Mouse (Mus musculus) liver, embryonic 15.5 days (tissue): Measurements from ENCODE around the gene Hap1. TPM values are rescaled to one million over a fixed set of nuclear protein-coding genes. Genes with fewer than 3 reads are reported as not detected.

ENCODE experiments used
- ATAC-seq: fragments of 200-750 bp; cut with Nextera tagmentation; 2 replicates; pipeline ENCODE4 v1.8.0; 2017; ENCODE audit warnings: moderate number of reproducible peaks, mild to moderate bottlenecking, moderate library complexity; ENCODE audit not compliant: insufficient read depth
- H3K27ac ChIP-seq: fragments of 300-500 bp; sonication (generic); replicated peaks from 2 replicates; pipeline ENCODE4 v1.5.1; 2015; ENCODE audit warnings: mild to moderate bottlenecking, inconsistent platforms
- H3K27me3 ChIP-seq: fragments of 300-500 bp; sonication (generic); 2 replicates; pipeline ENCODE4 v1.6.1; 2015; ENCODE audit warnings: mild to moderate bottlenecking, inconsistent platforms
- H3K36me3 ChIP-seq: fragments of 300-500 bp; sonication (generic); replicated peaks from 2 replicates; pipeline ENCODE4 v1.6.1; 2015; ENCODE audit warnings: moderate library complexity, mild to moderate bottlenecking, inconsistent platforms
- H3K4me1 ChIP-seq: fragments of 300-500 bp; sonication (generic); replicated peaks from 2 replicates; pipeline ENCODE4 v1.6.1; 2015; ENCODE audit warnings: inconsistent platforms
- H3K4me2 ChIP-seq: fragments of 300-500 bp; sonication (generic); 2 replicates; pipeline ENCODE4 v1.6.1; 2015; ENCODE audit warnings: moderate library complexity, mild to moderate bottlenecking, inconsistent platforms
- H3K4me3 ChIP-seq: fragments of 300-500 bp; sonication (generic); replicated peaks from 2 replicates; pipeline ENCODE4 v1.5.1; 2015; ENCODE audit warnings: mild to moderate bottlenecking, inconsistent platforms
- H3K9ac ChIP-seq: fragments of 300-500 bp; sonication (generic); 2 replicates; pipeline ENCODE4 v1.6.1; 2015; ENCODE audit warnings: moderate library complexity, mild to moderate bottlenecking, inconsistent platforms
- H3K9me3 ChIP-seq: fragments of 300-500 bp; sonication (generic); replicated peaks from 2 replicates; pipeline ENCODE4 v1.6.1; 2016; ENCODE audit warnings: inconsistent platforms
- WGBS: fragments of 180-500 bp; shearing (Covaris S2); methylation state at CpG from one replicate; pipeline ENCODE4 v1.1.7; 2015; ENCODE audit warnings: mixed read lengths; ENCODE audit not compliant: insufficient replicate concordance; 5-methylcytosine and 5-hydroxymethylcytosine counted together
- polyA plus RNA-seq: library from polyadenylated mRNA; unstranded; fragments of >200 nt; fragmentation: Nextera tagmentation; extraction: Ambion mirVana; gene quantifications from 2 replicates; pipeline ENCODE4 v1.2.1, GENCODE M21; 2015

The Hap1 gene
- 0.33 and 0.45 TPM in 2 replicates for polyA plus RNA-seq

- peak within 1 kb of the TSS; percentile 77 for H3K4me2 ChIP-seq
- H3K4me1 ChIP-seq = peaks cover 16% of the 10 kb centered on the region
- no peak within 1 kb of the TSS for H3K9ac ChIP-seq
- H3K4me3 ChIP-seq = peak within 1 kb of the TSS; percentile 53
- no peaks in the 10 kb centered on the region for H3K9me3 ChIP-seq
- no peaks in the 10 kb centered on the region for H3K36me3 ChIP-seq
- WGBS = 2% methylated on average over 49 of the region's 49 CpGs
- H3K27me3 ChIP-seq = peaks cover 96% of the 10 kb centered on the region
- ATAC-seq = no peak
- no peak within 1 kb of the TSS for H3K27ac ChIP-seq
Observed at GRCm38 (mm10) chr11:100355972-100356818, at the start of gene Hap1. Hap1 (minus strand) TSS chr11:100356128.

- no peaks in the 10 kb centered on the region for H3K27me3 ChIP-seq
- H3K9ac ChIP-seq = no peak overlapping the region
- no peak overlapping the region for H3K4me2 ChIP-seq
- H3K27ac ChIP-seq = no peak overlapping the region
- H3K9me3 ChIP-seq = no peaks in the 10 kb centered on the region
- WGBS = 60% methylated on average over 3 of the region's 3 CpGs
- H3K4me3 ChIP-seq = no peak overlapping the region
- no peaks in the 10 kb centered on the region for H3K36me3 ChIP-seq
- ATAC-seq = no peak
- H3K4me1 ChIP-seq = peaks cover 14% of the 10 kb centered on the region
Observed at GRCm38 (mm10) chr11:100404456-100405074, 48.6 kb upstream of the Hap1 start.

DNA sequence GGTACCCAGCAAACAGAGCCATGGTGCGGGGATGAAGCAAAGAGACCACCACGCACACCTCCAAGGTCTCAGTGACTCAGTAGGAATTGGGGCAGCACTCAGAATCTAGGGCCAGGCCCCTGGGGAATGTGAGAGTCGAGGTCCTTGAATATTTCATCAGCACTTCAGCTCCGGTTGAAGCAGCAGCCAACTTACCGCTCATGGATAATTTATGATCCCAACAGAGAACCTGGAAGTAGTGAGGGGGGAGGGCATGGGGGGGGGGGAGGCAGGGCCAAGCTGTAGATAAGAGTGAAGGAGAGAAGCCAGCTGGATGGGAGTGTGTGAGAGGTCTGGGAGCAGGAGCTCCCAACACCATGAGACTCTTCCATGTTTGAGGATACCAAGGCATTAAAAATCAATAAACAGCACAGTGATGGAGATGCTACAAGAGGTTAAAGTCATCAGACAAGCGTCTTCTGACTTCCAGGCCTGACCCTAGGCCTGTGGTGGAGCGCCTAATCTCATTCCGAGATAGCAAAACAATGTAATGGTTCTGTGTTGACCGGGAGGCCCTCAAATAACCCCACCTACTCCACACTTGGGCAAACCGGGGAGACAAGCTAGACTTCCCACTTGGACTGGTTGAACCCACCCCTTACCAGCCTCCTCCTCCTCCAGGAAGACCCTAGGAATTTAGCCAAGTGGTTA is 47.7 kb upstream of the Hap1 start:
- no peak overlapping the region for H3K27ac ChIP-seq
- no peak overlapping the region for H3K4me3 ChIP-seq
- H3K36me3 ChIP-seq = no peaks in the 10 kb centered on the region
- no peaks in the 10 kb centered on the region for H3K27me3 ChIP-seq
- H3K9me3 ChIP-seq = no peaks in the 10 kb centered on the region
- no peak overlapping the region for H3K9ac ChIP-seq
- WGBS = 51% methylated on average over 10 of the region's 10 CpGs
- H3K4me1 ChIP-seq = peaks cover 14% of the 10 kb centered on the region
- ATAC-seq = no peak
- H3K4me2 ChIP-seq = no peak overlapping the region

- Histone ChIP-seq H3K9me3 (no peaks in the 10 kb centered on the region), H3K4me3 (no peak overlapping the region), H3K9ac (no peak overlapping the region), H3K27me3 (peaks cover 1% of the 10 kb centered on the region; the same call in 1 of the 2 replicates), H3K4me2 (no peak overlapping the region), H3K36me3 (no peaks in the 10 kb centered on the region), H3K27ac (no peak overlapping the region), H3K4me1 (peaks cover 18% of the 10 kb centered on the region)
- WGBS = 41% methylated on average over 2 of the region's 2 CpGs
- ATAC-seq = no peak
Observed at GRCm38 (mm10) chr11:100402682-100403081, 46.8 kb upstream of the Hap1 start.

DNA sequence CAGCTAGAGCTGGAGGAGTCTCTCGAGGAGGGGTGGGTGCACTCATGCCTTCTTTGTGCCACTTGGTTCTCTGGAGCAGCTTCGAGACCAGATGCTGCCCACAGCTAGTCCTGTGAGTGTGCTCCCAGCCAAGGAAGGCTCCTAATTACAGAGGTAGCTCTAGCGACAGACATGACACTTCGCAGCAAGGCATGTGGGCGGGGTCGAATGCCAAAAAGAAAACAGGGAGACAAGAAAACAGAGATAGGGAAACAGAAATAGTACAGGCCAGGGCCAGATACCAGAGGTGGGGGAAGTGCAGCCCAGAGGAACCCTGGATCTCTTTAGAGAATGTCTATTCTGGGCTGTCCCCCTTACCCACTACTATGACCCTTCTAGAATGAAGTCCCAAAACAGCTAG is 46.3 kb upstream of the Hap1 start:
- no peaks in the 10 kb centered on the region for H3K36me3 ChIP-seq
- H3K27ac ChIP-seq = no peak overlapping the region
- H3K4me3 ChIP-seq = no peak overlapping the region
- no peak for ATAC-seq
- no peaks in the 10 kb centered on the region for H3K9me3 ChIP-seq
- H3K9ac ChIP-seq = no peak overlapping the region
- H3K4me2 ChIP-seq = no peak overlapping the region
- 15% methylated on average over 6 of the region's 6 CpGs for WGBS
- H3K4me1 ChIP-seq = peaks cover 23% of the 10 kb centered on the region
- peaks cover 5% of the 10 kb centered on the region for H3K27me3 ChIP-seq

- Histone ChIP-seq H3K9me3 (no peaks in the 10 kb centered on the region), H3K36me3 (no peaks in the 10 kb centered on the region), H3K9ac (no peak overlapping the region), H3K27ac (no peak overlapping the region), H3K27me3 (peaks cover 19% of the 10 kb centered on the region), H3K4me1 (peaks cover 35% of the 10 kb centered on the region), H3K4me3 (no peak overlapping the region), H3K4me2 (no peak overlapping the region)
- ATAC-seq = no peak
- whole genome bisulfite sequencing = 29% methylated on average over 6 of the region's 6 CpGs
Observed at GRCm38 (mm10) chr11:100400842-100401241, 44.9 kb upstream of the Hap1 start.

- Histone ChIP-seq H3K4me1 (peaks cover 44% of the 10 kb centered on the region), H3K9ac (no peak overlapping the region), H3K27ac (no peak overlapping the region), H3K9me3 (no peaks in the 10 kb centered on the region), H3K4me3 (no peak overlapping the region), H3K4me2 (no peak overlapping the region), H3K36me3 (no peaks in the 10 kb centered on the region), H3K27me3 (peaks cover 29% of the 10 kb centered on the region)
- WGBS = 64% methylated on average over 12 of the region's 12 CpGs
- ATAC-seq = no peak
Observed at GRCm38 (mm10) chr11:100399727-100400538, 44.0 kb upstream of the Hap1 start.

GRCm38 (mm10) chr11:100399320-100399719 is 43.4 kb upstream of the Hap1 start:
- ATAC-seq = no peak
- Histone ChIP-seq H3K4me1 (peaks cover 50% of the 10 kb centered on the region), H3K36me3 (no peaks in the 10 kb centered on the region), H3K27me3 (peaks cover 35% of the 10 kb centered on the region), H3K27ac (no peak overlapping the region), H3K9me3 (no peaks in the 10 kb centered on the region), H3K9ac (no peak overlapping the region), H3K4me3 (no peak overlapping the region), H3K4me2 (no peak overlapping the region)
- 37% methylated on average over 9 of the region's 9 CpGs for WGBS

- Histone ChIP-seq H3K9me3 (no peaks in the 10 kb centered on the region), H3K27ac (no peak overlapping the region), H3K4me2 (no peak overlapping the region), H3K36me3 (no peaks in the 10 kb centered on the region), H3K9ac (no peak overlapping the region), H3K27me3 (peaks cover 43% of the 10 kb centered on the region), H3K4me1 (peaks cover 58% of the 10 kb centered on the region), H3K4me3 (no peak overlapping the region)
- no peak for ATAC-seq
- 71% methylated on average over 7 of the region's 7 CpGs for WGBS
Observed at GRCm38 (mm10) chr11:100398517-100398916, 42.6 kb upstream of the Hap1 start.

DNA sequence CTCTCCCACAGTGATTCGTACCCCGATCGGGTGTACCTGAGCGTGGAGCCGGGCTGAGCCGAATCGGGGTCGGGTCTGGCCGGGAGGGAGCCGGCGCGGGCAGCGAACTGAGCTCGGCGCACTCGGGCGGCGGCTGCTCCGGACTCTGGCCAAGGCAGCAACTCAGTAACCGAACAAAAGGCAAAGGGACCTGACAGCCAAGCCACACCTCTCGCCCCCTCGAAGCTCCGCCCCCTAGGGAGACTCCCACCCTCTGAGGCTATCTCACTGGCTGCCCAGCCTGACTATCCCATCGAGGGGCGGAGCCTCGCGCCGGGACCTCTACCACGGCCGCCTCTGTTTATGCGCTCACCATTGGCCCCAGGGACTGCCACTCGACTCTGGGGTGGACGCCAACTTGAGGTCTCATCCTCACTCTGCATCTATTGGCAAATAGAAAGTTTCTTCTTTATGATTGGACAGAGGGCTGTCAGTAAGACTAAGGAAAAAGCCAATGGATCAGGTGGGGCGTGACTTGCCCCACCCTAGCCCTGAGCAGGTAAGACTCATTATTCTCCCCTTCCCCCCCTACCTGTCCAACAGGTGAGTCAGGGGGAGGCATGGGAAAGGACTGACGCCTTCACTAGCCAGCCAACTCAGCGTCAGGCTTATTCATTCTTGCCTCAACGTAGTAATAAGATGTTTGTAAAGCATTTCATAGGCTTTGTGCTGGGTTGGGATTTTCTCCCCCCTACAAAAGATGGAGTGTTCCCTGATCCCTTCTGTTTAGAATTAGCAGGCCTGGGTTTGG is 41.9 kb upstream of the Hap1 start, which contains the start of gene Jup:
TSS of gene Jup (minus strand) at position 164 of the 790 bp plus-strand sequence.
- Histone ChIP-seq H3K27ac (peak within 1 kb of the TSS; percentile 79), H3K4me1 (peaks cover 63% of the 10 kb centered on the region), H3K9ac (peak within 1 kb of the TSS; percentile 50), H3K36me3 (no peaks in the 10 kb centered on the region), H3K27me3 (peaks cover 47% of the 10 kb centered on the region), H3K4me2 (peak within 1 kb of the TSS; percentile 71), H3K9me3 (no peaks in the 10 kb centered on the region), H3K4me3 (peak within 1 kb of the TSS; percentile 62)
- ATAC-seq = peak; percentile 94
- 2% methylated on average over 37 of the region's 37 CpGs for WGBS
